Mouse (Mus musculus) cerebellum, adult (tissue): ENCODE data around the gene Gm15737.

Experiments
- ATAC-seq: cut with Nextera tagmentation; 2 replicates; pipeline ENCODE4 v1.9.2; 2017; ENCODE audit warnings: mild to moderate bottlenecking, moderate library complexity, mixed read lengths; ENCODE audit not compliant: insufficient number of reproducible peaks, low FRiP score, low TSS enrichment

Gm15737 gene

GRCm38 (mm10) chr6:92869089-92869581 lies at the start of gene Gm15737:
Gm15737 (plus strand) TSS chr6:92869357.
- no peak for ATAC-seq

DNA sequence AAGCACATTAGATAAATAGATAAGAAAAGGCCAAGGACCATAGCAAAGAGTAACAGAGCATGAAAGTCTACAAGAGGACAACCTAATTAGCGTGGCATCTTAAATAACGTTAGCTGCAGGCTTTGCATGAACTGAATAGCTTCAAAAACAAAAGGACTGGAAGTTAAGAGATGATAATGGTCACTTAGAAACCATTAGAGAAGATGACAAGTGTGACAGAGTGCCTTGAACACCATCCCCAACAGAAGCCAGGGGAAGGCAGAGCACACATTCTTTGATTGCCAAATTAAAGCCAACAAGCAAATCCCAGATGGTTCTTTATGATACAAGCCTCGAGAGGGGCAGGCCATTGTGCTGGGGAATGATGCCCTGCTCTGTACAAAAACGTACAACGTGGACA lies 47.6 kb upstream of the Gm15737 start:
- no peak for ATAC-seq

- ATAC-seq = no peak
Observed at GRCm38 (mm10) chr6:92822006-92822405, 47.2 kb upstream of the Gm15737 start.

GRCm38 (mm10) chr6:92823991-92824390 lies 45.2 kb upstream of the Gm15737 start:
- no peak for ATAC-seq

DNA sequence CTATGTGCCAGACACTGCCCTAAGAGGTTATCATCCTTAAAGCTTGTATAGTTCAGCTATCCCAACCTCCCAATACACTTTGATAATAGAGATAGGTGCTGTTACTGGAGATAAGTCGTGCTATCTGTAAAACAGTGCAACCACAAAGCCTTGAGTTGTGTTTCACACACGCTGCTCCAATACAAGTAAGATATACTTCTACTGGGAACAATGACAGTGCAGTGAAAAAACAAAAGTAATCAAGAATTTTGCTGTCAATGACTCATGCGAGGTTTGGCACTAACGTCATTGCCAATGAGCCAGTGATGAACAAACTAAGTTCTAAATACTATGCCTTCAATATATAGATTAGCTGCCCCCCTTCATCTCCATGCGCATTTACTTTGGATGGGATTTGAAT lies 42.6 kb upstream of the Gm15737 start:
- no peak for ATAC-seq

DNA sequence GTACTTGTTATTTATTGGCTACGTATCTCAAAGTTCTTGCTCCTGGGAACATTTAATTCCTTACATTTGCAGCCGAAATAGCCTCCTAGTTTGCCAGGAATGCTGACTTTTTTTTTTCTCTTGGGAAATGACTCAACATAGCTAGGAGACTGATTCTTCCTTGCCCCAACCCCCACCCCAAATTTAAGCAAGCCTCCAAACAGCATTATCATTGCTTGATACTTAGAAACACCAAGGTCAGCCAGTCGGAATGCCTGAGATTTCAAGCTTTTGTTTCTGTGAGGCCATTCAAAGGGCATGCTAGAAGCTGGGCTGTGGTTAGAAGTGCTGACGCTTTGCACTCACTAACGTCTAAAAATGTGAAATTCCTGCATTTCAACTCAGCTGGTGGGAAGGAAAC lies 41.8 kb upstream of the Gm15737 start:
- ATAC-seq = no peak

GRCm38 (mm10) chr6:92829148-92829547 lies 40.0 kb upstream of the Gm15737 start:
- no peak for ATAC-seq

- no peak for ATAC-seq
Observed at GRCm38 (mm10) chr6:92831106-92831505, 38.1 kb upstream of the Gm15737 start.

- no peak for ATAC-seq
Observed at GRCm38 (mm10) chr6:92842000-92842399, 27.2 kb upstream of the Gm15737 start.

DNA sequence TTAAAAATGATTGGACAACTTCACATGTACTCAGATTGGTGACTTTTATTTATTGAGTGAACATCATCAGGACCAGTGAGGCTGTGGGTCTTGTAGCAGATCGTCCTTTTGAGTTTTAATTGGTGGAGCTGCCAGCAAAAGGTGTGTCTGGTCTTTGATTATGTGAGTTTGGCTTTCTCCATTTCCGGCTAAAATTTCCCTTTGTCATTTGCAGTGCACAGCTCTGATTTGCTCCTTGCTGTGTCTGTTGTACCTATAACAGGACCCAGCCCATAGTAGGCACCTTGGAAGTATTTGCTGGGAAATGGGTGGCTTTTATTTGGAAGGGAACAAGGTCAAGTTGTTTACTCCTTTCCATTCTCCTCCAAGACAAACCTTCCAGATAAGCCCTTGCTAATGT lies 25.7 kb upstream of the Gm15737 start:
- no peak for ATAC-seq

GRCm38 (mm10) chr6:92845898-92846297 lies 23.3 kb upstream of the Gm15737 start:
- ATAC-seq = no peak

DNA sequence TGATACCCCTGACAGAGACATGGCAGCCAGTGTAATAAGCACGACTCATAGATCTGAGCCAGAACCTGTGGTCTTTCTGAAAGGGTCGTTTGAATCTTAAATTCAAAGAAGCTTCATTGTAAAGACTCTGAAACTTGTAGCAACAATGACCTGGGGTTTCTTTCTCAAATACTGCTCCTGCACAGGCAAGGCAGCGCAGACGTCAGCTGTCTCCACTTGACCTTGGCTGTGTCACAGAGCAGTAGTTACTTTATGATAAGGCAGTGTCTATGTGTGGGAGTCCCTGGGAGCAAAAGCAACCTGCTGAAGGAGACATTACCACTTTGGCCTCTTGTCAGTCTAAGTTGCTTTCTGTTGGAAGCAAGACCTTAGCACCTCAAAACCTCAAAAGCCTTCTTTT lies 22.5 kb upstream of the Gm15737 start:
- no peak for ATAC-seq

DNA sequence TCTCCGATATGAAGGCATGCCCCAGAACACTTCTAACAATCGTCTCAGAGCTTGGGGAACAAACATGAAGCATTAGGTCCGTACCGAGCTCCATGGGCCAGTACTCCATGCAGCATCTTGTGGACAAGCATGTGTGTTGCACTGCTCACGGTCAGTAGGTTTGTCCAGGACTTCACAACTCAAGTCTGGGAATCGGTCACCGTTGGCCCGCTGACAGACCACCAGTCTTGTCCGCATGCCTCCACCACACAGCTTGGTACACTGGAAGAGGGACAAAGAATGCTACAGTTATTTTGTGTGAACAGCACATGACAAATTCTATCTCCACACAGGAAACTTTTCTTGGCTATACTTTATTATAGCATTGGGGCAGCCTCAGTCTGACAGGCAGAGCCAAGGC lies 19.9 kb upstream of the Gm15737 start:
- ATAC-seq = no peak

DNA sequence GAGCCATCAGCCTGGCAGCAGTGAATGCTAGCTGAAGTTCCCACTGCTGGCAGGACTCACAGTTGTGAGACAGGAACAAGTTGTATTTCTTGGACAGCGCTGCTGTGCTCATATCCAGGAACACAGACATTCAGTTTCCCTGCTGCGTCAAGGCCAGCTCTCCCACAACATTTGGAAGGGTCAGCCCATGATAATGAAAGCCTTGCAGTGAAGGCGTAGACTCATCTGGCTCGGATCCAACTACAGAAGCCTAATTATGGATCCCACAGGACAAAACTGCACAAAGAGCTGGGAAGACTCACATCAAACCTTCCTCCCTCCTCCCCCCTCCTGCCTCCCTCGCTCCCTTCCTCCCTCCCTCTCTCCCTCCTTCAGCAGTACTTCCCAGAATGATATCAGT lies 18.9 kb upstream of the Gm15737 start:
- ATAC-seq = no peak

DNA sequence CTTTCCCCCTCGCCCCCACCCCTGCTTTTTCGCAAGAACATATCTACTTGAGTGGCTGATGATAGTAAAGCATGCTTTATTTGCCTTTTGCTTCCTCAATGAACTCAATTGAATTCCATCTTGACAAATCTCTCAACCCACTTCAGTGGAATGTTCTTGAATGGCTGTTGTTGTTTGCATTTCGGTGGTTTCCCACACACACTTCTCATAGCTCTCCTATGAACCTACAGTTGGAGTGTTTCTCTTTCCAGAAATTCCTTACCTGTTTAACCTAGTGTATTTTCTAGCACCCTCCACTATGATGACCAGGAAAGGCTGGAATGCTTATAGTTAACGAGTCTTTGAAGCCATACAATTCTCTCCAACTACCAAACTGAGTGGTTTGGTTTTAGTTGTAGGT lies 14.3 kb upstream of the Gm15737 start:
- no peak for ATAC-seq

GRCm38 (mm10) chr6:92857761-92858160 lies 11.4 kb upstream of the Gm15737 start:
- no peak for ATAC-seq

GRCm38 (mm10) chr6:92858721-92859510 lies 10.2 kb upstream of the Gm15737 start:
- no peak for ATAC-seq

- ATAC-seq = no peak
Observed at GRCm38 (mm10) chr6:92860285-92860912, 8.8 kb upstream of the Gm15737 start.

GRCm38 (mm10) chr6:92862599-92862998 lies 6.6 kb upstream of the Gm15737 start:
- no peak for ATAC-seq

DNA sequence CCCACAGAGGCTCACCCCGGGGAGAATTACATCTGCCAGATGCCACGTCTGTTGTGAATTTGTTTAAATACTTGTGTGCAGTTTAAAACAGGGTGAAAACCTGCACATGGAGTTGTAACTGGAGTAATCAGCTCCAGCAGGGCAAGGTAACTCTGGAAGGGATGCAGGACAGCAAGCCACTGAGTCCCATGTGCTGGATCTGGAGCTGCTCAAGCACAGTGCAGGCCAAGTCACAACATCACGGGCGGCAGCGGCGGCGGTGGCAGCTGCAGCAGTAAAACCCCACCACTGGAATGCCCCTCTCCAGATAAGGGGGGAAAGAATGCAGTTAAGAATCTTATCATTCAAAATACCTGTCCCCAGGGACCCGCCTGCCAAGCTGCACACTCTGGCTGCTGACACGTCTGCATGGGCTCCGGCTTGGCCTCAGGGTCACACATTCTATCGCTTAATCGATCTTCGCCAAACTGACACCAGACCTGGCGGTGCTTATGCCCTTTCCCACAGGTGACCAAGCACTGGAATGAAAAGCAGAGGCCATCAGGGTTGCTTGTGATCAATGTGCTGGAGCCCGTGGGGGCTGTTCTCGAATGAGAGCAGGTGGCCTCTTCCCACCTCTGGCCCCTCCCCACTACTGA lies 544 bp downstream of the Gm15737 start:
- ATAC-seq = no peak

DNA sequence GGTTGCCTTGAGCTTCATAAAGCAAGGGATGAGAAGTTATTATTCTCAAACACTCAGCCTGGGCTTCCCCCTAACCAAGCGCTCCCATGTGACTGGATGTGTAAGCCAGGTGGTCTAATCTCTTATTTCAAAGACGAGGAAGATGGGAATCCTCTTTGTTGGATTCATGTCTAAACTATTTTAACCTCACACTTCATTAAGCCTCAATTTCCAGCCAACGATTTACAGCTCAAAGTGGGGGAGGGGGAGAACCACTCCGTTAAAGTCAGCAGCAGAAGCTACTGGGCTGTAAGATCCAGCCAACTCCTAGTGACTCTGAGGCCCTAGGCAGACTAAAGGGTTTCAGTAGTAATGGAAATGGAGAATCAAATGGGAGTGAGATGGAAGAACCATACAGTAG lies 2.7 kb downstream of the Gm15737 start:
- no peak for ATAC-seq
